Mouse (Mus musculus) skeletal muscle tissue, adult 2 months (tissue): ENCODE measurements around the gene Yif1a.

Experiments
- DNase-seq: peaks from one replicate; pipeline ENCODE4 v3.0.0-alpha.2; 2012; ENCODE audit warnings: low read depth, low spot score

The Yif1a gene

GRCm38 (mm10) chr19:5087884-5088728 is at the start of gene Yif1a:
Yif1a (plus strand) TSS chr19:5088538.
- DNase-seq: peak; percentile 97

GRCm38 (mm10) chr19:5038709-5039156 is 49.6 kb upstream of the Yif1a start, which contains the start of the genes B4gat1 and AC124502.3:
B4gat1 (plus strand) TSS chr19:5038826.
AC124502.3 (plus strand) TSS chr19:5038891.
- DNase-seq: peak; percentile 82

- DNase-seq: no peak
These were observed 48.8 kb upstream of the Yif1a start for GRCm38 (mm10) chr19:5039301-5040114.

GRCm38 (mm10) chr19:5040862-5041523 is 47.3 kb upstream of the Yif1a start, which contains the start of gene Brms1:
Brms1 (plus strand) TSS chr19:5041354.
- peak; percentile 91 for DNase-seq

- no peak for DNase-seq
These were observed 46.8 kb upstream of the Yif1a start for GRCm38 (mm10) chr19:5041588-5041987.

- no peak for DNase-seq
These were observed 42.8 kb upstream of the Yif1a start for GRCm38 (mm10) chr19:5045531-5045930.

GRCm38 (mm10) chr19:5048138-5049056 is 39.9 kb upstream of the Yif1a start:
- DNase-seq: no peak

GRCm38 (mm10) chr19:5049325-5049724 is 39.0 kb upstream of the Yif1a start:
- no peak for DNase-seq

GRCm38 (mm10) chr19:5050047-5050905 is 38.1 kb upstream of the Yif1a start, which contains the start of gene Rin1:
Rin1 (plus strand) TSS chr19:5050481.
- DNase-seq: no peak

- no peak for DNase-seq
These were observed 37.3 kb upstream of the Yif1a start for GRCm38 (mm10) chr19:5051031-5051430.

- DNase-seq: no peak
These were observed 36.8 kb upstream of the Yif1a start for GRCm38 (mm10) chr19:5051515-5051914.

- DNase-seq: no peak
These were observed 36.0 kb upstream of the Yif1a start for GRCm38 (mm10) chr19:5052166-5052822.

- no peak for DNase-seq
These were observed 35.5 kb upstream of the Yif1a start for GRCm38 (mm10) chr19:5052853-5053252.

- no peak for DNase-seq
These were observed 34.4 kb upstream of the Yif1a start for GRCm38 (mm10) chr19:5053909-5054308.

GRCm38 (mm10) chr19:5056251-5056650 is 32.1 kb upstream of the Yif1a start:
- DNase-seq: no peak

- DNase-seq: no peak
These were observed 30.2 kb upstream of the Yif1a start for GRCm38 (mm10) chr19:5057876-5058775.

- DNase-seq: no peak
These were observed 29.3 kb upstream of the Yif1a start for GRCm38 (mm10) chr19:5058801-5059771.
